Mouse (Mus musculus): ENCODE measurements around the gene Klra10.
"Not testable (repeated sequence)": the region's sequence is repeated elsewhere in the genome, so short reads cannot be mapped to it uniquely, and the experiment has no call there.

Gene Klra10

DNA sequence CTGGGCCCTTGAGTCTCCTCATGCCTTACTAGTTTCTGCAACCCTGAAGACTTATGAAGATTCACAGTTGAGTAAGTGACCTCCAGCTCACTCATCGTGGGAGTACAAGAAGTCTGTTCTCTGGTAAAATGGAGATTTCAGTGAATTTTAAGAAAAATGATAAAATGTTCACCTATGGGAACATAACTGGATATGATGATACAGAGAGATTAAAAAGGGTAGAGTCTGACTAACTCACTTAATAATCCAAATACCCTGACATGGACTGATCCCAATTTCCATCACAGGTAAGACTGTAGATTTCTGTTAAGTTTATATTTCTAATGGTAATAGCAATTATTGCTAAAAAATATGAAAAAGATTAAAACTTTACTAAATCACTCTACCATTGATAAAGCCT lies at the start of gene Klra10:
TSS of gene Klra10 (minus strand) at position 101 of the 400 bp plus-strand sequence.
- not testable (repeated sequence) for DNase-seq (ENCODE audit: low read depth, low spot score)

DNA sequence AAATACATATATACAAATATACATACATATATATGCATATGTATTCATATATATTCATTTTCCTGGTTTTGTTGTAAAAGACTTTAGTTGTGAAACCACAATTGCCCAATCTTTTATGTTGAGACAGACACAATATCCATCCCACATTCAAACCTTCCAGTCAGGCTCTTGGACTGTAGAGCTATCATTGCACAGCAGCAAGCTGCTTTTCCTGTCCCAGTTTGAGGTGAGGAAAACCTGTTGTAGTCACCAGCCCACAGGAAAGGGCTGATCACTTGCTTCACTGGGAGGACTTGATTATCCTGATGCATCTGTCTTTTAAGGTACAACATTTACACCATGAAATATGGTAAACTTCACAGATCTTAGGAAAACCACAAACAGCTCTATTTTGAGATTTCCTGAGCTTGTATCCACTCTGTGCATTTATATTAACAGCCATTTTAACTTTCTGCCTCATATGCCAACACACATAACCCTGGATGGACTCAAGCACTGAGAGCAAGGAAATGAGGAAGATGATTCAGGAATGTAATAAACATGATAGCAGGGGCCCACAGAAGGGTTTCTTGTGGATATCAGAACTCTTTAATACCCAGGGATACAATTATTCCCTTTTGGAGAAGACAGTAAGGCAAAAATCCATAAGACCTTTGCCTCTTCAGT lies 6.4 kb upstream of the Klra10 start:
- no peak for DNase-seq (ENCODE audit: low read depth, low spot score)

DNA sequence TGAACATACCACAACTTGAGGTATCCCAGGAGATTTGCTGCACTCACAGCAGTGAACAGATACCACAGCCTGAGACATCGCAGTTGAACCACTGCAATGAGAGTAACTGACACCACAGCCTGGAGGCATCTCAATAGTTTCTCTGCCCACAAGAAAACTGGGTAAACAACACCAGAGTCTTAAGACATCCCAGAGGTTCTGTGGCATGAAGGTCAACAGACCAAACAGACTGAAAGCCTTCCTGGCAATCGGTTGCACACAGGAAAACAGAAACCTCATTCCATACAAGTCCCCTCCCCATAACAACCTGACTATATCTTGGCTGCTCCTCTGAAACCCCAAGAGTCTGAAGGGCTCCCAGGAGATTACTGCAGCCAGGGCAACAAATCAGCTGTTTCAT lies 26.4 kb downstream of the Klra10 start:
- DNase-seq (ENCODE audit: low read depth, low spot score) = no peak

DNA sequence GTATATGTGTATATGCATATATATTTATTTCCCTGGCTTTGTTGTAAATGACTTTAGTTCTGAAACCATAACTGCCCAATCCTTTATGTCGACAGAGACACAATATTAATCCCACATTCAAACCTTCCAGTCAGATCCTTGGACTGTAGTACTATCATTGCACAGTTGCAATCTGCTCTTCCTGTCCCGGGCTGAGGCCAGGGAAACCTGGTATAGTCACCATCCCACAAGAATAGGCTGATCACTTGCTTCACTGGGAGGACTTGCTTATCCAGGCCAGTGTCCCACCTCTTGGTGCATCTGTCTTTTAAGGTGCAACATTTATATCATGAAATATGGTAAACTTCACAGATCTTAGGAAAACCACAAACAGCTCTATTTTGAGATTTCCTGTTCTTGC lies 44.2 kb downstream of the Klra10 start:
- no peak for DNase-seq (ENCODE audit: low read depth, low spot score)

DNA sequence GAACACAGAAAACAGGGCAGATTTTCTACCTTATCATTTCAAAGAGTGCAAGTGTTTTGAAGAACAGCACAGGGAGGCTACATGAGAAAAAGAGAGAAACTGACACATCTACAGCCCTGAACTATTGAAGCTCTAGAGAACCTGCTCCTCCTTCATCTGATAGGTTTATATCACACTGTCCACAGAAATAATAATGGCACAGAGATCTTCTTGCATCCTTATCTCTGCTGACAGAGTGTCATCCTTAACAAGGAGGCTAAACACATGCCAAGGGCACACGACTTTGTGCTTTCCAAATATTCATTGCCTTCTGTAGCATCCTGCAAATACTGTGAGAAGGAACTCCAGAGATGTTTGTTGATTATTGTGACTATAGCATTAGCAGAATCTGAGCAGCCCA lies 45.1 kb downstream of the Klra10 start:
- no peak for DNase-seq (ENCODE audit: low read depth, low spot score)

DNA sequence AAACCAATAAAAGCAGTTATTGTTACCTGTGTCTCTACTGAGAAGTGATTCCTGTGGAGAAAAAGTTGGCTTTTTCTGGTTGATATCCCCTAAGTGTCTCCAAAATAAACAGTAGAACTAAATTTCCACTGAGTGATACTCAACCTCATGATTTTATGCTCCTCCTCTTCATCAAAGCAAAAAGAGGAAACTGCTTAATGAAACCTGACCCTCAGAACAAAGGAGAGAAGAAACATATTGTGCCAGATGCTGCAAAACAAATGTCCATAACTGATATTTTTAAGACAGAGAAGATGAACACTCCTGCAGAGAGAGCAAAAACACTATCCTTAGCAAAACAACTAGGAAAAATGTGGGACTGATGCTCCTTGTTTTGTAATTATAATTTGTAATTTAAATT lies 48.5 kb downstream of the Klra10 start, which contains the start of gene Klra7:
TSS of gene Klra7 (minus strand) at position 101 of the 400 bp plus-strand sequence.
- no peak for DNase-seq (ENCODE audit: low read depth, low spot score)

All from R1 (cell line).